ENCODE assay signal across 8 mouse cellular contexts in genomic region chr2:103796861-103797466, GRCm38 (mm10). TPM values are rescaled to one million over a fixed set of nuclear protein-coding genes. Genes with fewer than 3 reads are reported as not detected.
DNase-seq lines count a peak whose midpoint lies in the region; ATAC-seq and TF ChIP-seq lines count a peak whose summit lies in the region.

No protein-coding gene starts in this region.

- WGBS in kidney, adult 2 months, result 2% methylated on average over 57 of the region's 72 CpGs
- under 1% methylated on average over 60 of the region's 72 CpGs for WGBS in limb, embryonic 11.5 days
- WGBS in midbrain, embryonic 12.5 days, result under 1% methylated on average over 40 of the region's 72 CpGs

- no peak for DNase-seq in cerebellum, adult 9-11 months
- DNase-seq in embryo, embryonic 11.5 days (ENCODE audit: low read depth, low spot score), result peak; percentile 76
- DNase-seq in gastrocnemius, postnatal 4 days (ENCODE audit: low spot score in 2 of 2), result peak; percentile 77 to 84
- peak; percentile 93 for DNase-seq in kidney, adult 2 months
- peak; percentile 88 for DNase-seq in limb, embryonic 11.5 days (ENCODE audit: low spot score)
- peak; percentile 79 for DNase-seq in skeletal muscle tissue, adult 2 months (ENCODE audit: low read depth, low spot score)

- H3K4me1 ChIP-seq in kidney, adult 2 months (ENCODE audit: control insufficient read depth, insufficient read depth, low read length), result peaks cover 3% of the 10 kb centered on the region; the same call in 1 of the 2 replicates
- peaks cover 6% of the 10 kb centered on the region for H3K4me1 ChIP-seq in limb, embryonic 11.5 days (ENCODE audit: control insufficient read depth, insufficient read depth, low read length)
- peaks cover 27% of the 10 kb centered on the region for H3K4me1 ChIP-seq in midbrain, embryonic 12.5 days

- peak overlapping the region; percentile 95 for H3K4me3 ChIP-seq in kidney, adult 2 months (ENCODE audit: insufficient read depth, low read depth, low read length)
- peak overlapping the region; percentile 94 for H3K4me3 ChIP-seq in limb, embryonic 11.5 days (ENCODE audit: low read depth, low read length)
- peak overlapping the region; percentile 92 for H3K4me3 ChIP-seq in midbrain, embryonic 12.5 days

- no peaks in the 10 kb centered on the region for H3K27me3 ChIP-seq in kidney, adult 2 months (replicated peaks; ENCODE audit: control insufficient read depth, insufficient read depth, low read length)
- H3K27me3 ChIP-seq in limb, embryonic 11.5 days (ENCODE audit: control insufficient read depth, insufficient read depth, low read length), result no peaks in the 10 kb centered on the region
- H3K27me3 ChIP-seq in midbrain, embryonic 12.5 days, result no peaks in the 10 kb centered on the region

- peak overlapping the region; percentile 97 for H3K27ac ChIP-seq in kidney, adult 2 months (ENCODE audit: insufficient read depth, low read depth, low read length)
- H3K27ac ChIP-seq in limb, embryonic 11.5 days (replicated peaks; ENCODE audit: low read depth, low read length), result peak overlapping the region; percentile 100
- peak overlapping the region; percentile 100 for H3K27ac ChIP-seq in midbrain, embryonic 12.5 days (replicated peaks)

- H3K9ac ChIP-seq in limb, embryonic 11.5 days (ENCODE audit: low read length), result peak overlapping the region; percentile 92
- peak overlapping the region; percentile 98 for H3K9ac ChIP-seq in midbrain, embryonic 12.5 days (replicated peaks)

- TF ChIP-seq CTCF in kidney, adult 2 months (conservative IDR thresholded peaks at IDR 0.05; ENCODE audit: insufficient read depth, insufficient read length, low read depth, low read length), result no peak

- no peak for TF ChIP-seq POLR2A in kidney, adult 2 months (IDR thresholded peaks at IDR 0.05; ENCODE audit: low read depth, low read length)

- H3K9me3 ChIP-seq in limb, embryonic 11.5 days (ENCODE audit: control insufficient read depth, low read length), result no peaks in the 10 kb centered on the region
- H3K9me3 ChIP-seq in midbrain, embryonic 12.5 days, result no peaks in the 10 kb centered on the region

- ATAC-seq in cerebellum, adult (ENCODE audit: insufficient number of reproducible peaks, low FRiP score, low TSS enrichment), result peak; percentile 70
- peak; percentile 70 for ATAC-seq in limb, embryonic 11.5 days (ENCODE audit: insufficient number of reproducible peaks, low FRiP score, low TSS enrichment, low read depth)
- ATAC-seq in midbrain, embryonic 12.5 days (ENCODE audit: low FRiP score, low read depth), result peak; percentile 74

- H3K4me2 ChIP-seq in limb, embryonic 11.5 days (ENCODE audit: low read depth, severe bottlenecking), result peak overlapping the region; percentile 58
- H3K4me2 ChIP-seq in midbrain, embryonic 12.5 days (replicated peaks), result peak overlapping the region; percentile 63

- H3K36me3 ChIP-seq in kidney, adult 2 months (ENCODE audit: control insufficient read depth, insufficient read depth, low read length), result peaks cover 4% of the 10 kb centered on the region; the same call in 1 of the 2 replicates
- peaks cover 3% of the 10 kb centered on the region; the same call in 1 of the 2 replicates for H3K36me3 ChIP-seq in limb, embryonic 11.5 days (ENCODE audit: control insufficient read depth, insufficient read depth, low read length)
- H3K36me3 ChIP-seq in midbrain, embryonic 12.5 days, result peaks cover 16% of the 10 kb centered on the region

RNA-seq across cellular contexts. Expression of gene Caprin1, which starts 0.5 kb away (rescaled TPM):
- 100 to 1,000 TPM; 248 to 285 TPM for total RNA-seq in gastrocnemius, postnatal 4 days (2021)
- 100 and 120 TPM in 2 replicates for polyA plus RNA-seq in kidney, adult 2 months (2012; rRNA removed)
- 602 and 629 TPM in 2 replicates for polyA plus RNA-seq in limb, embryonic 11.5 days (2014; fragmentation: Nextera tagmentation; extraction: Ambion mirVana)
- 559 and 587 TPM in 2 replicates for polyA plus RNA-seq in midbrain, embryonic 12.5 days (2016; fragmentation: Nextera tagmentation; extraction: Ambion mirVana)

RNA-seq across cellular contexts. Expression of gene Nat10, which starts 35.9 kb away (rescaled TPM):
- total RNA-seq in gastrocnemius, postnatal 4 days (2021), result 10 to 100 TPM; 22.4 to 23.6 TPM
- 23.8 and 29.6 TPM in 2 replicates for polyA plus RNA-seq in kidney, adult 2 months (2012; rRNA removed)
- 29.4 and 31.1 TPM in 2 replicates for polyA plus RNA-seq in limb, embryonic 11.5 days (2014; fragmentation: Nextera tagmentation; extraction: Ambion mirVana)
- polyA plus RNA-seq in midbrain, embryonic 12.5 days (2016; fragmentation: Nextera tagmentation; extraction: Ambion mirVana), result 27.2 and 30.2 TPM in 2 replicates
